Mouse (Mus musculus) gastrocnemius, adult 18-20 months (tissue): ENCODE data around the gene Dcaf5. TPM values are rescaled to one million over a fixed set of nuclear protein-coding genes. Genes with fewer than 3 reads are reported as not detected.

Source experiments
- DNase-seq: peaks from one replicate; pipeline ENCODE4 v3.0.0; 2021; ENCODE audit warnings: low spot score
- microRNA-seq: library from miRNA; unstranded; fragments of <30 nt; microRNA quantifications from one replicate; pipeline ENCODE4 v1.2.0, GENCODE M21; 2021
- total RNA-seq, 2 experiments: library from RNA; stranded (reverse); gene quantifications; 2 replicates each; pipeline ENCODE4 v1.2.3; 2021

Gene Dcaf5
- total RNA-seq, 2 experiments from 2014 or later, result 40.4 to 49.1 TPM

GRCm38 (mm10) chr12:80285890-80286289 lies 150.5 kb downstream of the Dcaf5 start:
- no peak for DNase-seq

Small RNA genes lying within 50 kb of the gene (microRNA-seq; reads per million reads assigned to microRNA genes)
- gene Mir1843a, result 536 reads per million, percentile 75 among the genes with 10 or more reads in this experiment

Other genes with a start within 250 kb of the Dcaf5 start
- gene Actn1, start 176.2 kb downstream of the Dcaf5 start, total RNA-seq, result 10 to 100 TPM in 1 of 2 experiments, 1 to 10 TPM in 1; 7.6 to 14.3 TPM
- 10 to 100 TPM; 24.3 to 27.0 TPM for gene Exd2, start 26.5 kb upstream of the Dcaf5 start, total RNA-seq
- gene Galnt16, start 81.7 kb upstream of the Dcaf5 start, total RNA-seq, result 1 to 10 TPM; 3.0 TPM
- 1 to 10 TPM; 6.9 to 8.3 TPM for gene Slc39a9, start 207.3 kb upstream of the Dcaf5 start, total RNA-seq
- gene Erh, start 207.7 kb upstream of the Dcaf5 start, total RNA-seq, result 10 to 100 TPM; 14.7 to 18.2 TPM